In the genomic region with DNA sequence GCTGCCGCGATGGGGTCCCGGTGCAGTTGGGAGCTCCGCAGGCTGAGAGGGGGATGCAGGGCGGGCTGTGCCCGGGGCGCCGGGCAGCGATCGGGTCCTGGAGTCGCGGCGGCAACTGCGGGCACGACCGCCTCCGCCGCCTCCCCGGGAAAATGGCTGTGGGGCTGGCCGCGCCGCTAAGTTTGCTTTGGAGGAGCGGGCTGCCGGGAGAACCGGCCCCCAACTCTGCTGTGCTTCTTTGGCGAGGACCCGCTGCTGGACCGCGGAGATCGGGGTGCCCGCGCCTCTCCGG, we compare ENCODE assay signal across 8 mouse cellular contexts. TPM values are rescaled to one million over a fixed set of nuclear protein-coding genes. Genes with fewer than 3 reads are reported as not detected.
DNase-seq lines count a peak whose midpoint lies in the region; ATAC-seq lines count a peak whose summit lies in the region.

No protein-coding gene starts in this region.

- DNase-seq in heart, adult 9 months (ENCODE audit: low spot score in 2 of 2), result no peak
- DNase-seq in urinary bladder, postnatal 10 days (ENCODE audit: low spot score), result peak; percentile 20
- no peak for DNase-seq in urinary bladder, postnatal 14 days (ENCODE audit: low spot score)
- no peak for DNase-seq in adrenal gland, postnatal 10 days
- no peak for DNase-seq in cerebellum, postnatal 25 days
- DNase-seq in T-cell, adult 2 months (ENCODE audit: low spot score), result no peak

- H3K4me2 ChIP-seq in heart, embryonic 11.5 days, result peak overlapping the region; percentile 76
- peak overlapping the region; percentile 88 for H3K4me2 ChIP-seq in liver, embryonic 12.5 days

- no peaks in the 10 kb centered on the region for H3K9me3 ChIP-seq in heart, embryonic 11.5 days (replicated peaks; ENCODE audit: control insufficient read depth, low read length)
- H3K9me3 ChIP-seq in liver, embryonic 12.5 days (replicated peaks), result no peaks in the 10 kb centered on the region

- peak overlapping the region; percentile 99 for H3K4me3 ChIP-seq in heart, embryonic 11.5 days (ENCODE audit: low read depth, low read length)
- peak overlapping the region; percentile 94 for H3K4me3 ChIP-seq in liver, embryonic 12.5 days

- under 1% methylated on average over 29 of the region's 33 CpGs for WGBS in heart, embryonic 11.5 days (ENCODE audit: insufficient replicate concordance)
- WGBS in liver, embryonic 12.5 days (ENCODE audit: insufficient replicate concordance), result 2% methylated on average over 25 of the region's 33 CpGs

- H3K9ac ChIP-seq in heart, embryonic 11.5 days (ENCODE audit: low read depth, low read length), result peak overlapping the region; percentile 90
- peak overlapping the region; percentile 97 for H3K9ac ChIP-seq in liver, embryonic 12.5 days

- peak overlapping the region; percentile 94 for H3K27ac ChIP-seq in heart, embryonic 11.5 days (ENCODE audit: low read depth, low read length)
- H3K27ac ChIP-seq in liver, embryonic 12.5 days, result peak overlapping the region; percentile 98

- no peak for ATAC-seq in heart, embryonic 11.5 days (replicated peaks; ENCODE audit: insufficient number of reproducible peaks, low FRiP score, low TSS enrichment)
- ATAC-seq in liver, embryonic 12.5 days, result no peak; the same call in 1 of the 2 replicates

- peaks cover 22% of the 10 kb centered on the region for H3K4me1 ChIP-seq in heart, embryonic 11.5 days (ENCODE audit: control insufficient read depth, insufficient read depth, low read length)
- H3K4me1 ChIP-seq in liver, embryonic 12.5 days, result peaks cover 30% of the 10 kb centered on the region

- peaks cover 2% of the 10 kb centered on the region; the same call in 1 of the 2 replicates for H3K36me3 ChIP-seq in heart, embryonic 11.5 days (ENCODE audit: control insufficient read depth, insufficient read depth, low read length)
- peaks cover 38% of the 10 kb centered on the region for H3K36me3 ChIP-seq in liver, embryonic 12.5 days

- H3K27me3 ChIP-seq in heart, embryonic 11.5 days (ENCODE audit: control insufficient read depth, insufficient read depth, low read length), result no peaks in the 10 kb centered on the region
- no peaks in the 10 kb centered on the region for H3K27me3 ChIP-seq in liver, embryonic 12.5 days (replicated peaks)

RNA-seq across cellular contexts. Expression of a gene that starts 0.4 kb away (rescaled TPM):
- 27.1 and 28.8 TPM in 2 replicates for polyA plus RNA-seq in heart, embryonic 11.5 days (2014; fragmentation: Nextera tagmentation; extraction: Ambion mirVana)
- polyA plus RNA-seq in liver, embryonic 12.5 days (2016; fragmentation: Nextera tagmentation; extraction: Ambion mirVana), result 23.4 and 24.1 TPM in 2 replicates
- total RNA-seq in adrenal gland, postnatal 10 days (2021), result 10 to 100 TPM; 19.2 to 21.1 TPM

RNA-seq across cellular contexts. Expression of a gene that starts 41.7 kb away (rescaled TPM):
- 464 and 474 TPM in 2 replicates for polyA plus RNA-seq in heart, embryonic 11.5 days (2014; fragmentation: Nextera tagmentation; extraction: Ambion mirVana)
- 468 and 481 TPM in 2 replicates for polyA plus RNA-seq in liver, embryonic 12.5 days (2016; fragmentation: Nextera tagmentation; extraction: Ambion mirVana)
- 100 to 1,000 TPM; 337 to 352 TPM for total RNA-seq in adrenal gland, postnatal 10 days (2021)
